Mouse (Mus musculus): ENCODE results near the gene Stx16. TPM values are rescaled to one million over a fixed set of nuclear protein-coding genes. Genes with fewer than 3 reads are reported as not detected.

Stx16 gene
- polyA plus RNA-seq, 1 experiment = 1.2 TPM

- H3K4me3 ChIP-seq (replicated peaks) = no peak overlapping the region
- H3K4me1 ChIP-seq (ENCODE audit: control insufficient read depth) = no peaks in the 10 kb centered on the region
- no peaks in the 10 kb centered on the region for H3K27me3 ChIP-seq (ENCODE audit: control insufficient read depth)
- no peaks in the 10 kb centered on the region for H3K9me3 ChIP-seq (ENCODE audit: control insufficient read depth, low read length)
- no peaks in the 10 kb centered on the region for H3K36me3 ChIP-seq (ENCODE audit: control insufficient read depth)
- TF ChIP-seq GATA1 (IDR thresholded peaks at IDR 0.05; ENCODE audit: low read length) (no peak), TAL1 (IDR thresholded peaks at IDR 0.05; ENCODE audit: low read length) (no peak)
These were observed 56.4 kb downstream of the Stx16 start for GRCm38 (mm10) chr2:174132413-174132969.

Other genes with a start within 250 kb of the Stx16 start
- gene Npepl1, start 34.0 kb downstream of the Stx16 start, polyA plus RNA-seq (2012) = 2.3 and 2.5 TPM in 2 replicates
- gene Gnas, start 208.0 kb downstream of the Stx16 start, polyA plus RNA-seq (2012) = 73.8 and 74.5 TPM in 2 replicates

All from erythroblast, embryonic 14.5 days (primary cell).